Mouse (Mus musculus): ENCODE measurements at regions not wholly inside any gene's neighbourhood (a gene's known extent, or its start where the extent isn't known, plus 50 kb on each side); places are given as distances from the start of the nearest gene placed in this dataset.

DNA sequence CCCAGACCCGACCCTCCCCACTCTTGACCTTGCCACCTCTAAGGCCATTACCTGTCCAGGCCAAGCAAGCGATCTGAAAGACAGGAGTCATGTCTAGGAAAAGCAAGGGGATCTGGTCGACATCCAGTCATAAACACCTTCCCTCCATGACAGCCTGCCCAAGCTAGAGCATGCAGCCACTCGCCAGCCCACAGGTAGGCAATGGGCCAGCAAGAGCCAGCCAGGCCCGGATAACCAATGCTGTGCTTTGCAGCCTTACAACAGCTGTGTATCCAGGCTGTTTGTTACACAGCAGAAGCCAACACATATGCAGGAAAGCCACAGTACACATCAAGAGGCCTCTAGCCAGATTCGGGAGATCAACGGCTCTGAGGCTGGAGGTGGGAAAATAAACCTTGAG lies 57.3 kb upstream of the A430005L14Rik start:
- no peak for TF ChIP-seq CTCF (IDR thresholded peaks at IDR 0.05; ENCODE audit: low read depth)
- TF ChIP-seq EP300 (IDR thresholded peaks at IDR 0.05; ENCODE audit: low read depth) = no peak
